Mouse (Mus musculus): ENCODE measurements at regions not wholly inside any gene's neighbourhood (a gene's known extent, or its start where the extent isn't known, plus 50 kb on each side); places are given as distances from the start of the nearest gene placed in this dataset.
A peak's percentile ranks its signal among the peaks of the same experiment; 100 is the strongest.

DNA sequence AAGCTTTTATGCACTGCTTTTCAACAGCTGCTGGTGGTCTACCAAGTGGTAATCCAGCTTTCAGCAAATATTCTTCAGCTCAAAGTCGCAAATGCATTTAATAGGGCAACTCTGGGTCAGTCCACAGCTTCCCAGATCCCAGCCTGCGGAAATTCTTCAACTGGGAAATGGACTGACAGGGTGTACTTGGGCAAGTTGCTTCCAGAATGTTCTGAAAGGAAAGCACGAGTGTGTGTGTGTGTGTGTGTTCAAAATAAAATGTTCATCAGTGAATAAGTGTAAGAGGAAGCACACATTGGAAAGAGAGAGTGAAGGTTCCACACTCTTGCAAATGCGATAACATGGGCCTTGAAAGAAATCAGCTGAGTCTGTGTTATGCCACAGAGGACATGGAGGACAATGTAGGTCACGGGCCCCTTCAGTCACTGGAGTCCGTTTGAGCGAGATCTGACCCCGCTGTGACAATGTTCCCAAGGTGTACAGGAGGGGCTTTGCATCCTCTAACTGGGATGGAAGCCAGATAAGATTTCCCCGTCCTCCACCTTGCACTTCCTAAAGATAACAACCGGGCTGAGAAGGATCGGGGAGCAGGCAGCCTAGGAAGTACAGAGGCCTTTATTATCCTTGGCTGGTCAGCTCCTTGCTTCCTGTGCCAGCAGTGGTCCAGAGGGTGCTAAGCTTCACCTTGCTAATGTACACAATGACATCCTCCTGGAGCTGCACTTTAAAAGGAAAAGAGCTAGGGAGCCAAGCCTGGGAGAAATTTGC, 187.2 kb upstream of the Irx3 start:
- H3K4me2 ChIP-seq (ENCODE audit: low read depth) = no peak overlapping the region
- TF ChIP-seq MYOG (IDR thresholded peaks at IDR 0.05; ENCODE audit: control insufficient read depth in 1 of 3, insufficient read depth in 1 of 3, insufficient read length in 2 of 3, low read depth in 2 of 3) (no peak), REST (IDR thresholded peaks at IDR 0.05; ENCODE audit: insufficient read depth, insufficient read length) (no peak), MAX (IDR thresholded peaks at IDR 0.05; ENCODE audit: low read depth) (no peak), MYOD1 (IDR thresholded peaks at IDR 0.05; ENCODE audit: control insufficient read depth in 1 of 3, insufficient read length in 2 of 3, low read depth in 2 of 3) (no peak), TCF12 (IDR thresholded peaks at IDR 0.05; ENCODE audit: insufficient read depth, poor library complexity, severe bottlenecking) (no peak), POLR2AphosphoS2 (IDR thresholded peaks at IDR 0.05; ENCODE audit: insufficient read length, low read depth) (no peak), SRF (IDR thresholded peaks at IDR 0.05; ENCODE audit: control insufficient read depth, insufficient read length, low read depth) (no peak), USF1 (IDR thresholded peaks at IDR 0.05; ENCODE audit: low read depth) (no peak), CEBPB (IDR thresholded peaks at IDR 0.05; ENCODE audit: insufficient read depth, poor library complexity, severe bottlenecking) (no peak), E2F4 (IDR thresholded peaks at IDR 0.05; ENCODE audit: insufficient read depth) (no peak), POLR2A (IDR thresholded peaks at IDR 0.05; ENCODE audit: insufficient read length, low read depth) (no peak), TCF3 (IDR thresholded peaks at IDR 0.05; ENCODE audit: insufficient read length, low read depth) (no peak)
- no peaks in the 10 kb centered on the region for H3K79me2 ChIP-seq (ENCODE audit: control insufficient read depth, insufficient read depth)
- H3K4me3 ChIP-seq = no peak overlapping the region
- no peaks in the 10 kb centered on the region for H3K27me3 ChIP-seq (ENCODE audit: control insufficient read depth, insufficient read depth, insufficient read length)
- no peaks in the 10 kb centered on the region for H3K36me3 ChIP-seq (ENCODE audit: control insufficient read depth, insufficient read depth)
- no peak overlapping the region for H3ac ChIP-seq (ENCODE audit: control insufficient read depth, insufficient read length)

DNA sequence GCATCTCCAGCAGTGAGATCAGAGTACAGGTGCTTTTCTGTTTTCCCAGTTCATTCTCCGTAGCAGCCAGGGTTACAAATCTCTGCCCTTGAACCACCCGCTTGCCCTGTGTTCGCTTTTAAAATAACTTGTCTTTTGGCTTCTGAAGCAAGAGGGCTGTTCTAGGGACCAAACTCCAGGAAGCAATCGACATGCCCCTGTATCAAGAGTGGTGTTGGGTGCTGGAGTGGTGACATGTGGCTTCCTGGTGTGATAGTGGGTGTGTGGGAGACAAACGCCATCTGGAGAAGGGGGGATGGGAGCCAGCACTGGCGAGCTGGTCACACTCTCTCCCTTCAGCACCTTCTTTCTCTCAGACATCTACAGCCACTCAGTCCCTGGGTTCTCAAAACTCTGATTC, 186.0 kb upstream of the Irx3 start:
- Histone ChIP-seq H3ac (ENCODE audit: control insufficient read depth, insufficient read length) (no peak overlapping the region), H3K4me2 (ENCODE audit: low read depth) (no peak overlapping the region), H3K36me3 (ENCODE audit: control insufficient read depth, insufficient read depth) (no peaks in the 10 kb centered on the region), H3K79me2 (ENCODE audit: control insufficient read depth, insufficient read depth) (no peaks in the 10 kb centered on the region), H3K27me3 (ENCODE audit: control insufficient read depth, insufficient read depth, insufficient read length) (no peaks in the 10 kb centered on the region), H3K4me3 (no peak overlapping the region)
- TF ChIP-seq SRF (IDR thresholded peaks at IDR 0.05; ENCODE audit: control insufficient read depth, insufficient read length, low read depth) = no peak
- no peak for TF ChIP-seq REST (IDR thresholded peaks at IDR 0.05; ENCODE audit: insufficient read depth, insufficient read length)
- no peak for TF ChIP-seq TCF3 (IDR thresholded peaks at IDR 0.05; ENCODE audit: insufficient read length, low read depth)
- peak in 1 of 3 experiments; percentile 66 for TF ChIP-seq MYOG (IDR thresholded peaks at IDR 0.05; ENCODE audit: control insufficient read depth in 1 of 3, insufficient read depth in 1 of 3, insufficient read length in 2 of 3, low read depth in 2 of 3)
- no peak for TF ChIP-seq E2F4 (IDR thresholded peaks at IDR 0.05; ENCODE audit: insufficient read depth)
- no peak for TF ChIP-seq POLR2AphosphoS2 (IDR thresholded peaks at IDR 0.05; ENCODE audit: insufficient read length, low read depth)
- peak in 1 of 3 experiments; percentile 79 for TF ChIP-seq MYOD1 (IDR thresholded peaks at IDR 0.05; ENCODE audit: control insufficient read depth in 1 of 3, insufficient read length in 2 of 3, low read depth in 2 of 3)
- no peak for TF ChIP-seq USF1 (IDR thresholded peaks at IDR 0.05; ENCODE audit: low read depth)
- TF ChIP-seq TCF12 (IDR thresholded peaks at IDR 0.05; ENCODE audit: insufficient read depth, poor library complexity, severe bottlenecking) = no peak
- TF ChIP-seq MAX (IDR thresholded peaks at IDR 0.05; ENCODE audit: low read depth) = no peak
- no peak for TF ChIP-seq CEBPB (IDR thresholded peaks at IDR 0.05; ENCODE audit: insufficient read depth, poor library complexity, severe bottlenecking)
- no peak for TF ChIP-seq POLR2A (IDR thresholded peaks at IDR 0.05; ENCODE audit: insufficient read length, low read depth)

GRCm38 (mm10) chr8:91983171-91983570, 181.3 kb upstream of the Irx3 start:
- Histone ChIP-seq H3K36me3 (ENCODE audit: control insufficient read depth, insufficient read depth) (no peaks in the 10 kb centered on the region), H3K4me3 (no peak overlapping the region), H3K4me2 (ENCODE audit: low read depth) (no peak overlapping the region), H3K79me2 (ENCODE audit: control insufficient read depth, insufficient read depth) (no peaks in the 10 kb centered on the region), H3K27me3 (ENCODE audit: control insufficient read depth, insufficient read depth, insufficient read length) (no peaks in the 10 kb centered on the region), H3ac (ENCODE audit: control insufficient read depth, insufficient read length) (no peak overlapping the region)
- TF ChIP-seq E2F4 (IDR thresholded peaks at IDR 0.05; ENCODE audit: insufficient read depth) (no peak), REST (IDR thresholded peaks at IDR 0.05; ENCODE audit: insufficient read depth, insufficient read length) (no peak), CEBPB (IDR thresholded peaks at IDR 0.05; ENCODE audit: insufficient read depth, poor library complexity, severe bottlenecking) (no peak), SRF (IDR thresholded peaks at IDR 0.05; ENCODE audit: control insufficient read depth, insufficient read length, low read depth) (no peak), POLR2AphosphoS2 (IDR thresholded peaks at IDR 0.05; ENCODE audit: insufficient read length, low read depth) (no peak), USF1 (IDR thresholded peaks at IDR 0.05; ENCODE audit: low read depth) (no peak), POLR2A (IDR thresholded peaks at IDR 0.05; ENCODE audit: insufficient read length, low read depth) (no peak)

DNA sequence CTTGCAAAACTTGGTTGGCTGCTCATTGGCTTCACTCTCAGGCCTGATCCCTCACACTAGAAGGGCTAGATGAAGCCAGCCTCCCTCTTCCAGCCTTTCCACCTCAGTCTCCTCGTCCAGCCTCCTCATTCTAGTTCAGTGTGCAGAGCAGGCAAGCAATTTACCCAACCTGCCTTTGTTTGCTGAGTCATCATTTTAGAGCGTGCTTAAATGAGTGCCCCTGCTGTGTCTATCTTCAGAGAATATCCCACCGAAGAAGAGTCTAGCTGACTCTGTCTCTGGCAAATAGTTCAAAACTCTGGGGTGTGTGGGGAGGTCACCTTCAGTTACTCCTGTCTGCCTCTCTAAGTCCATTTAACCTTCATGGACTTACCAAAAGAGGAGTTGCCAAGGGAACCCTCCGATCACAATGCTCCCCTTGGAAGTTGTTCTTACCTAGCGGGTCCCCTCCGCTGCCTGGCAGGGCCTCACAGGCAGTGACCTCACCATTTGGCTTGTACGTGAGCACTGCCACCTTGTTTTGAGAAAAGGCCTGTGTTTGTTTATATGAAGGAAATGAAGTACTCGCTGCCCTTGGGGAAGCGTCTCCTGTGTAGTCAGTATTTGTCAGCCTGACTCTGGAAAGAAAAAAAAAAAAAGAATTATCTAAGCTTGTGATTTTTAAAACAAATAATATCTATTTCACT, 175.2 kb upstream of the Irx3 start:
- Histone ChIP-seq H3K27me3 (ENCODE audit: control insufficient read depth, insufficient read depth, insufficient read length) (no peaks in the 10 kb centered on the region), H3K36me3 (ENCODE audit: control insufficient read depth, insufficient read depth) (no peaks in the 10 kb centered on the region), H3K4me3 (no peak overlapping the region), H3ac (ENCODE audit: control insufficient read depth, insufficient read length) (no peak overlapping the region), H3K4me2 (ENCODE audit: low read depth) (no peak overlapping the region), H3K79me2 (ENCODE audit: control insufficient read depth, insufficient read depth) (no peaks in the 10 kb centered on the region)
- no peak for TF ChIP-seq TCF12 (IDR thresholded peaks at IDR 0.05; ENCODE audit: insufficient read depth, poor library complexity, severe bottlenecking)
- TF ChIP-seq MYOD1 (IDR thresholded peaks at IDR 0.05; ENCODE audit: control insufficient read depth in 1 of 3, insufficient read length in 2 of 3, low read depth in 2 of 3) = no peak
- TF ChIP-seq POLR2AphosphoS2 (IDR thresholded peaks at IDR 0.05; ENCODE audit: insufficient read length, low read depth) = no peak
- TF ChIP-seq SRF (IDR thresholded peaks at IDR 0.05; ENCODE audit: control insufficient read depth, insufficient read length, low read depth) = no peak
- TF ChIP-seq POLR2A (IDR thresholded peaks at IDR 0.05; ENCODE audit: insufficient read length, low read depth) = no peak
- TF ChIP-seq USF1 (IDR thresholded peaks at IDR 0.05; ENCODE audit: low read depth) = no peak
- no peak for TF ChIP-seq MYOG (IDR thresholded peaks at IDR 0.05; ENCODE audit: control insufficient read depth in 1 of 3, insufficient read depth in 1 of 3, insufficient read length in 2 of 3, low read depth in 2 of 3)
- TF ChIP-seq REST (IDR thresholded peaks at IDR 0.05; ENCODE audit: insufficient read depth, insufficient read length) = no peak
- TF ChIP-seq CEBPB (IDR thresholded peaks at IDR 0.05; ENCODE audit: insufficient read depth, poor library complexity, severe bottlenecking) = no peak
- no peak for TF ChIP-seq E2F4 (IDR thresholded peaks at IDR 0.05; ENCODE audit: insufficient read depth)
- TF ChIP-seq MAX (IDR thresholded peaks at IDR 0.05; ENCODE audit: low read depth) = no peak
